Mouse (Mus musculus) embryonic fibroblast, embryonic 13.5 days (primary cell): Measurements from ENCODE around the gene Ddr2.

ENCODE experiments used
- CTCF ChIP-seq: IDR thresholded peaks from 2 replicates; pipeline ENCODE4 v1.5.1; 2011; ENCODE audit warnings: mild to moderate bottlenecking, control low read depth, low read length, moderate library complexity, borderline replicate concordance; ENCODE audit not compliant: insufficient read depth
- POLR2A ChIP-seq: IDR thresholded peaks from 2 replicates; pipeline ENCODE4 v1.6.1; 2011; ENCODE audit warnings: low read depth, mild to moderate bottlenecking, control low read depth, low read length, moderate library complexity

- TF ChIP-seq CTCF = no peak
- TF ChIP-seq POLR2A = no peak
Measured at GRCm38 (mm10) chr1:170034961-170035360, 75.6 kb downstream of the Ddr2 start.
